Mouse (Mus musculus) hindlimb bud, embryonic 11.5 days (tissue): ENCODE measurements around the gene Mtnr1b.
"Not testable (repeated sequence)": the region's sequence is repeated elsewhere in the genome, so short reads cannot be mapped to it uniquely, and the experiment has no call there.

Experiments used
- DNase-seq: peaks from one replicate; pipeline ENCODE4 v3.0.0-alpha.2; 2012; ENCODE audit warnings: low read depth, low spot score; ENCODE audit errors: extremely low spot score

Mtnr1b gene

GRCm38 (mm10) chr9:15874506-15875160, at the start of gene Mtnr1b:
Gene Mtnr1b, minus strand, starts transcription at chr9:15874556.
- no peak for DNase-seq

- DNase-seq: no peak
Measured at GRCm38 (mm10) chr9:15920271-15920670, 45.9 kb upstream of the Mtnr1b start.

DNA sequence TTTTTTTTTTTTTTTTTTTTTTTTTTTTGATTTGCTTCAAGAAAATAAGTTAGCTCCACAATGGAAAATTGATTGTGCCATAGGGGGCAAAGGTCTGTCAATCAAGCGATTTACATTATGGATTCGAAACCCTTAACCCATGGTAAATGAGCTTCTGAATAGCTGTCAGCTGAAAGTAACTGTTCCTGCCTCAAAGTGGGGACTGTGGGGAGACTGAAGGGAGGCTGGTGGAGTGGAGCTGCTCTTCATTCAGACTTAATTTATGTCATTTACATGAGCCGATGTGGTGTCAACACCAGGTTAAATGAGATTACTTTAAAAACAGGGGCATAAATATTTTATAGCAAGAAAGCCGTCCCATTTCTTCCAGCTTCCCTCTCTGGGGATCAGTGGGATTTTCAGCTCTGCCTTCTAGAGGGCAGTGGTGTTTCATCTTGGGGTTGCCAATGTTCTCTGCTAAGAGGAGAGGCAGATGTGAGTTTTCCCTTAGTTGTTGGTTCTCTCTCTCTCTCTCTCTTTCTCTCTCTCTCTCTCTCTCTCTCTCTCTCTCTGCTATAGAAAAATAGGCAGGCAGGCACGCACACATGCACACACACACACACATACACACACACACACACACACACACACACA, 45.1 kb upstream of the Mtnr1b start:
- DNase-seq: no peak

- DNase-seq: no peak
Measured at GRCm38 (mm10) chr9:15916600-15916999, 42.2 kb upstream of the Mtnr1b start.

DNA sequence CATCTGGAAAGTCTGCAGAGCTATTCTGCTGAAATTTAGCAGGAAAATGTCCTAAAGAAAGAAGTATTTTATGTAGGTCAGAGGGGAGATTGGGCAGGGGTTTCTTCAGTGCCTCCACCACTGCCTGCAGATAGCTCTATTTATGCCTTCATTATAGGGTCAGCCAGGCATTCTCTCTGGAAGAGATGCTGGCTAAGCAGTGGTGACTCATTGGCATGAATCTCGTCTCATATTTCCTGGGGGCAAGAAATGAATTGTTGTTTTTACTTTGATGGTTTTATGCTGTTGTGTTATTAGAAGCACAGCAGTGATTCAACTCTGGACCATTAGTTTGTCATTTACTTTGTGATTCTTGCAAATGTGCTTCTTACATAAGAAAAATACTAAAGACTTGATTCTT, 38.4 kb upstream of the Mtnr1b start:
- DNase-seq: no peak

- no peak for DNase-seq
Measured at GRCm38 (mm10) chr9:15909397-15910113, 35.2 kb upstream of the Mtnr1b start.

DNA sequence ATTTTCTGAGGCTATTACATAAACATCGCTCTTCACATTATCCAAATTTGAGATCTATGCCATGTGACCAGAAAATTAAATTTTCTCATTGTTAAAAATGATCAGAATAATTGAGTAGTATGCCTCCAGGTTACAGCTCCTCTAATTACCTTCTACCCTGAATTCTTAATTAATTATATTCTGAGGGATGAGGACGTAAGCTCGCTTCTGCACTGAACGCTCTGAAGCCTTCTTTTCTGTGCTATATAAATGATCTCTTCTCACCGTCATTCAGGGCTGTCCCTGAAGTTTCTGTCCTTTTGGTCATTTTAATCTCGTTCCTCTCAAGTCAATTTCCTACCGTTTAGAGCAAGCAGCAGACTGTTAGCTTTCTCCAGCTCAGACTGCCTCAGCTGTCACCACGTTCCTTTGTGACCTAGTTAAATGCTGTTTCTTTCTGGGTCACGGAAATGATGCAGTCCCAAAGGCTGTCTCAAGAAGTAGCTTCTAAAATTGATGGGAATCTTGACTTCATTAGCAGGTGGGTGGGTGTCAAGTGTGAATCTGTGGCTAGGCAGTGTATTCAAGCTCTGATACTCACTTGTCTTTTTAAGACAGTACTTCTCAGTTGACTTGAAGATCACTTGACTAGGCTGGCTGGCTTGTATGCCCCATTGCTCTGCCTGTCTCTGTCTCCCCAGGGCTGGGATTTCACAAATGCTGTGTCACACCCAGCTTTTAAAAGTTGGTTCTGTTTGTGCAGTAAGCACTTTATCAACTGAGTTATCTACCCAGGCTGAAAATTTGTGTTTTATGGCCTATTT, 29.8 kb upstream of the Mtnr1b start:
- no peak for DNase-seq

- no peak for DNase-seq
Measured at GRCm38 (mm10) chr9:15898112-15898511, 23.8 kb upstream of the Mtnr1b start.

GRCm38 (mm10) chr9:15886756-15887155, 12.4 kb upstream of the Mtnr1b start:
- no peak for DNase-seq

GRCm38 (mm10) chr9:15880754-15881153, 6.4 kb upstream of the Mtnr1b start:
- no peak for DNase-seq

- peak; percentile 18 for DNase-seq
Measured at GRCm38 (mm10) chr9:15880160-15880603, 5.8 kb upstream of the Mtnr1b start.

GRCm38 (mm10) chr9:15870013-15870412, 4.3 kb downstream of the Mtnr1b start:
- no peak for DNase-seq

- no peak for DNase-seq
Measured at GRCm38 (mm10) chr9:15869456-15869855, 4.9 kb downstream of the Mtnr1b start.

DNA sequence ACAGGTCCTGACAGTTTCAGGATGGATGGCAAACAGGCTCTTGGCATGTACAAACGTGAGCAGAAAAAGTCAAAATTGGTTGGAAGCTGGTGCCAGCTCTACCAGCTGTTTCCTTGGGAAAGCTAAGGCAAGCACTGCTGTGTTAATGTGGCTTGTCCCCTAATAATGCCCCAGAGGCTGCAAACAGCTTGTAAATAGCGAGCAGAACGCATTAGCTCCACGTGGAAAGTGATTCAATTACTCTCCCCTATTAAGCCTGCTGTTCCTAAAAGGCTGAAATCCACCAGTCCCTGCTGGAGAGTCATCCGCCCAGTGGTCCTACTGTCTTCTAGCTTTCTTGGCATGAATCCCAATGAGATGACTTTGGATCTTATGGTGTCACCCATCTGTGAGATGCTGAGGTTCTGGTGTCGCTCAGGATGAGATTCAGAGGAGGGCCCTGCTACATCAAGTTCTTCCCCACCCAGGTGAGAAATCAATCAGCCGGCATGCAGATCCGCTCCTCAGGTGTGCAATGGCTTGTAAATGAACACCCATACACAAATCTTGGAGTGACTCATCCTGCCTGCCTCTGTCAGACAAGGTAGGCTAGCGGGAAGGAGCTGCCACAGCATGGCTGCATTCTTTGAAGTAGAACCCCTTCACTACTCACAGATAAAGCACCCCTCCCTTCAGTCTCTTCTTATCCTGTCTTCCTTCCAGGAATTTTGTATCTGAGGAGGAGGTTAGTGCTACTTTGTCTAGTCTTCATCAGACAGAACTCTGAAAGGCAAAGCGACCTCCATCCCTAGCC, 7.9 kb downstream of the Mtnr1b start:
- DNase-seq: peak; percentile 28

DNA sequence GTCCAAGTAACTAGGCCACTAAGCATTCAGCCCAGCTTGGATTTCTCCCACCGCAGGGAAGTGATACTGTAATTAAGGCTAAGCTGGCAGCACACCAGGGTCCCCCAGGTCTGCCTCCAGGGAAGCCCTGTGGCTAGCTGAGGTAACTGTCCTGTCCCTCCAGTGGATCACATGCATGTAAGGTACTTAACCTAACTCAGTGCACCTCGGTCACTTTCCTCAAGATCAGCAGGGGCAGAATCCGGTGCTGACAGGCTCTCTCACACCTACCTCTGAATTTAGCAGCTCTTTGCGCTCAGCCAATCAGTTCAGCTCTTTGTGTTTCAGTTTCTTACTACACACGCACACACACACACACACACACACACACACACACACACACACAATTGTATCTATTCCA, 13.0 kb downstream of the Mtnr1b start:
- no peak for DNase-seq

DNA sequence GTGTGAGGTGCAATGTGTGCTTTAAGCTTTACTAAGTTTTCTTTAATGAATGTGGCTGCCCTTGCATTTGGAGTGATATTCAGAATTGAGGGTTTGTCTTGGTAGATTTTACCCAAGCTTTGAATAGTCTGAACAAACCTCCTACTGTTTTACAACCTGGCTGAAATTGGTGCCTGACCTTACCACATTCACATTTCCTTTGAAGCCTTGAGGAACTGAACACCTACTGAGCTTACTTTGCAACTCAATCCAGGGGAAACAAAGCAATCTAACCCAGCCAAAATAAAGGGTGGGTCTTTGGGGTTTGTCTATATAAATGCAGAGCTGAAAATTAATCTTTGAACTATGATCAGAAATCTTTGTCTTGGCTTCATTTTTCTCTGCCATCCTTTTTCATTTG, 23.6 kb downstream of the Mtnr1b start:
- DNase-seq: no peak

DNA sequence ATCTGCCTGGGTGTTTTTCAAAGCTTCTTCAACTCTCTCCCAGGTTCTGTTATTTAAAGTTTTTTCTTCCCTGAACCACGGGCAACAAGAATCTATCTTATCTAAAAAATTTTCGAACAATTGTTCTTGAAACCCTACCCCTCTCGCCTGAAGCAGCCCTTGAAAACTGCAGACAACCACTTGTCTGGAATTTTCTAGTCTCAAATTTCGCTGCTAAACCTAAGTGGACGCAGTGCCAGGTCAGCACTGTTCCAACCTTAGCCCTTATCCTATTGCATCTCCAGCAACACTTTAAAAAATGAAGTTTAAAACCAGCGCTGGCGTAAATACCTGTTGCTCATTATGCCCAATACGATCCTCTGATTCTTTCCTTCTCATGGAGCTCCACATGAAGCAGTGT, 29.0 kb downstream of the Mtnr1b start:
- DNase-seq: no peak

DNA sequence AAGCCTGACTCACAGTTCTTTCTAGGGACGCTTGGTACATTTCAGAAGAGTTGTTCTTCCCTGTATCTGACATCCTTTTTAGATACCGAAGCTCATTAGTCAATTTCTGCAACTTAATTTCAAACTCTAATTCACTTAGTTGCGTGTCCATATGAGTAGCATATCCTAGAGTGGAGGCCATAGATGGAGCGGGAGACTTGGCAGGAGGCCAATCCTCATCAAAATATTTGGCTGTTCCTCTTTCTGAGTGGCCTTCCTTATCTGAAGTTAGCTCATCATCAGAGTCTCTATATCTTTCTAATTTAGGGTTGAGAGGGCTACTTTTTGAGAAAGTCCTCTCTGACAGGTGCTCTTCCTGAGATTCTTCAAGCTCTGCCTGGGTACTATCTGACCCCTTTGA, 29.4 kb downstream of the Mtnr1b start:
- DNase-seq: not testable (repeated sequence)

- DNase-seq: no peak
Measured at GRCm38 (mm10) chr9:15813002-15813911, 61.1 kb downstream of the Mtnr1b start.
